Mouse (Mus musculus) stomach, embryonic 14.5 days (tissue): ENCODE measurements around the gene Clec4b2. TPM values are rescaled to one million over a fixed set of nuclear protein-coding genes. Genes with fewer than 3 reads are reported as not detected.
"Not testable (repeated sequence)": the region's sequence is repeated elsewhere in the genome, so short reads cannot be mapped to it uniquely, and the experiment has no call there.

Experiments used
- ATAC-seq: fragments of 200-750 bp; cut with Nextera tagmentation; 2 replicates; pipeline ENCODE4 v1.8.0; 2017; ENCODE audit warnings: low read depth, moderate TSS enrichment; ENCODE audit not compliant: insufficient number of reproducible peaks, insufficient read depth, low FRiP score
- H3K27ac ChIP-seq: fragments of 300-500 bp; sonication (generic); 2 replicates; pipeline ENCODE4 v1.5.1; 2014; ENCODE audit warnings: mild to moderate bottlenecking, low read length, moderate library complexity, mixed read lengths
- H3K27me3 ChIP-seq: fragments of 300-500 bp; sonication (generic); 2 replicates; pipeline ENCODE4 v1.6.1; 2014; ENCODE audit warnings: low read length, control low read depth, mixed read lengths; ENCODE audit not compliant: control insufficient read depth, insufficient read depth
- H3K36me3 ChIP-seq: fragments of 300-500 bp; sonication (generic); 2 replicates; pipeline ENCODE4 v1.6.1; 2014; ENCODE audit warnings: mild to moderate bottlenecking, control low read depth, low read length, moderate library complexity, mixed read lengths; ENCODE audit not compliant: control insufficient read depth, insufficient read depth
- H3K4me1 ChIP-seq: fragments of 300-500 bp; sonication (generic); 2 replicates; pipeline ENCODE4 v1.6.1; 2014; ENCODE audit warnings: low read length, control low read depth, mixed read lengths; ENCODE audit not compliant: control insufficient read depth, insufficient read depth
- H3K4me2 ChIP-seq: fragments of 300-500 bp; sonication (generic); replicated peaks from 2 replicates; pipeline ENCODE4 v1.6.1; 2014; ENCODE audit warnings: low read depth, low read length, control low read depth
- H3K4me3 ChIP-seq: fragments of 300-500 bp; sonication (generic); 2 replicates; pipeline ENCODE4 v1.5.1; 2014; ENCODE audit warnings: low read depth, low read length, control low read depth
- H3K9ac ChIP-seq: fragments of 300-500 bp; sonication (generic); replicated peaks from 2 replicates; pipeline ENCODE4 v1.6.1; 2014; ENCODE audit warnings: low read depth, mild to moderate bottlenecking, control low read depth, low read length, moderate library complexity, mixed read lengths
- H3K9me3 ChIP-seq: fragments of 300-500 bp; sonication (generic); 2 replicates; pipeline ENCODE4 v1.6.1; 2016; ENCODE audit warnings: low read depth, low read length, control low read depth; ENCODE audit not compliant: control insufficient read depth
- WGBS: fragments of 180-500 bp; shearing (Covaris S2); extraction: QIAGEN DNeasy Blood & Tissue Kit; methylation state at CpG from one replicate; pipeline ENCODE4 v1.1.7; 2014; 5-methylcytosine and 5-hydroxymethylcytosine counted together
- polyA plus RNA-seq: library from polyadenylated mRNA; unstranded; fragments of >200 nt; fragmentation: Nextera tagmentation; extraction: Ambion mirVana; gene quantifications from 2 replicates; pipeline ENCODE4 v1.2.1, GENCODE M21; 2014

The Clec4b2 gene
- not detected in 2 replicates for polyA plus RNA-seq

DNA sequence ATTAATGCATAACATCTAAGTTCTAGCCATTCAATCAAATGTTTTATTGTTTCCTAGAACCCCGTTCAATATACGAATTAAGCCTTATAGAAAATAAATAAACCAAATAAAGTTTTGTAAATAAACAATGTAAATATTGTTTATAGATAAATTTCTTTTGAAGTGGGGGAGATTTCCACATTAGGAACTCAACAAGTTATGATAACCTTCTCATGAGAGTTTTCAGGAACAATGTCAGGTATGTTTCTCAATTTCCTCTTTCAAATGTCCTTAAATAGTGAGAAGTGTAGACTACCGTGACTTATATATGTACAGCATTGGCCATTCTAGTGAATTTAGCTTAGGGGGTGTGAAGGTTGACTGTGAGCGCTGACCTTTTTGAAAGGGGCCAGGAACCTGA, at the start of gene Clec4b2:
Gene Clec4b2 (plus strand): TSS at position 301 of the 400 bp plus-strand sequence.
- 85% methylated on average over 4 of the region's 4 CpGs for WGBS
- ATAC-seq = no peak
- Histone ChIP-seq H3K36me3 (no peaks in the 10 kb centered on the region), H3K4me2 (no peak within 1 kb of the TSS), H3K4me3 (no peak within 1 kb of the TSS), H3K27me3 (no peaks in the 10 kb centered on the region), H3K27ac (no peak within 1 kb of the TSS), H3K9ac (no peak within 1 kb of the TSS), H3K9me3 (no peaks in the 10 kb centered on the region), H3K4me1 (no peaks in the 10 kb centered on the region)

- no peaks in the 10 kb centered on the region for H3K27me3 ChIP-seq
- no peaks in the 10 kb centered on the region for H3K9me3 ChIP-seq
- no peaks in the 10 kb centered on the region for H3K4me1 ChIP-seq
- H3K4me3 ChIP-seq = no peak overlapping the region
- no peak for ATAC-seq
- no peaks in the 10 kb centered on the region for H3K36me3 ChIP-seq
- 71% methylated on average over 3 of the region's 3 CpGs for WGBS
- H3K27ac ChIP-seq = no peak overlapping the region
- H3K4me2 ChIP-seq = no peak overlapping the region
- H3K9ac ChIP-seq = no peak overlapping the region
These were observed 49.5 kb upstream of the Clec4b2 start for GRCm38 (mm10) chr6:123123195-123123594.

GRCm38 (mm10) chr6:123127173-123127572, 45.5 kb upstream of the Clec4b2 start:
- Histone ChIP-seq H3K9me3 (no peaks in the 10 kb centered on the region), H3K36me3 (no peaks in the 10 kb centered on the region), H3K27me3 (no peaks in the 10 kb centered on the region), H3K4me3 (no peak overlapping the region), H3K4me1 (no peaks in the 10 kb centered on the region), H3K27ac (no peak overlapping the region), H3K9ac (no peak overlapping the region), H3K4me2 (no peak overlapping the region)
- 52% methylated on average over 1 of the region's 1 CpGs for WGBS
- ATAC-seq = no peak

GRCm38 (mm10) chr6:123137766-123138526, 34.7 kb upstream of the Clec4b2 start:
- not testable (repeated sequence) for H3K36me3 ChIP-seq, H3K9me3 ChIP-seq, H3K4me2 ChIP-seq, H3K9ac ChIP-seq, H3K4me1 ChIP-seq, H3K27ac ChIP-seq, ATAC-seq, H3K4me3 ChIP-seq, H3K27me3 ChIP-seq
- 68% methylated on average over 29 of the region's 29 CpGs for WGBS

GRCm38 (mm10) chr6:123170106-123170505, 2.6 kb upstream of the Clec4b2 start:
- H3K27me3 ChIP-seq = no peaks in the 10 kb centered on the region
- H3K36me3 ChIP-seq = no peaks in the 10 kb centered on the region
- H3K4me1 ChIP-seq = no peaks in the 10 kb centered on the region
- H3K27ac ChIP-seq = no peak overlapping the region
- H3K9ac ChIP-seq = no peak overlapping the region
- H3K9me3 ChIP-seq = no peaks in the 10 kb centered on the region
- no peak overlapping the region for H3K4me2 ChIP-seq
- no peak for ATAC-seq
- no peak overlapping the region for H3K4me3 ChIP-seq
- 68% methylated on average over 1 of the region's 1 CpGs for WGBS

DNA sequence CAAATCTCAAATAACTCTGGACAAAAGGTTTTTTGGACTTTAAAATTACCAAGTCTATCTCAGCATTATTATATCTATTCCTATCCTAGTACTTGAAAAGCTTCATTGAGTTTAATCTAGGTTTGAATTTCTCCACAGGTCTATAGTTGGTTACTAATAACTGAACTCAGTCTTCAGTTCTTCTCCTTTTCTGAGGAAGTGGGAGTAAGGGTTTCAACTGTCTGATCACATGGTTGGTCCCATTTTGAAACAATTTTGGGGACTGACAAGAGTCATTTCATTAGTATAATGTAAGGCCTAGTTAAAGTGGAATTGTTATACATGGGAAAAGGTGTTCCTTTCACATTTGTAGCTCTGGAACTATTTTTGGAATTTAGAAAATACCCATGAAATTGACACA, 1.7 kb upstream of the Clec4b2 start:
- no peak overlapping the region for H3K9ac ChIP-seq
- H3K27me3 ChIP-seq = no peaks in the 10 kb centered on the region
- no peak overlapping the region for H3K27ac ChIP-seq
- no peaks in the 10 kb centered on the region for H3K36me3 ChIP-seq
- no peaks in the 10 kb centered on the region for H3K4me1 ChIP-seq
- no peak overlapping the region for H3K4me3 ChIP-seq
- no peaks in the 10 kb centered on the region for H3K9me3 ChIP-seq
- no peak overlapping the region for H3K4me2 ChIP-seq
- no peak for ATAC-seq

DNA sequence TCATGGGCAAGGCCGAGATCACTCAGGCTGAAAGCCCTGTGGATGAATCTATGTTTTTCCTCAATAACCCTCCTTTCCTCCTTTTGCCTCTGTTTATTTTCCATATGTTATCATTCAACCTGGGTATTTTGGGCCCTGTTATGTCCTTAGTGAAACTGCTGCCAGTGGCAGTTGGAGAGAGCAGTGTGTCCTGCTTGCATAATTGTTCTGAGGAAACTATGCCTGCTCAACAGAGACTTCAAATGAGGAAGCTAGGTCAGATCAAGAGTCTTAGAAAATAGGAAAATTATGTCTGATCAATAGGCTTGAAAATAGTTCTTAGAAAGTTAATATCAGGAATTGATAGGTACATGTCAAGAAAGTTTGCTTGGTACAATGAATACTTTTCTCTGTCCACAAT, 2.9 kb downstream of the Clec4b2 start:
- WGBS = 79% methylated on average over 1 of the region's 1 CpGs
- Histone ChIP-seq H3K27ac (no peak overlapping the region), H3K36me3 (no peaks in the 10 kb centered on the region), H3K4me2 (no peak overlapping the region), H3K9me3 (no peaks in the 10 kb centered on the region), H3K4me1 (no peaks in the 10 kb centered on the region), H3K9ac (no peak overlapping the region), H3K27me3 (no peaks in the 10 kb centered on the region), H3K4me3 (no peak overlapping the region)
- no peak for ATAC-seq

DNA sequence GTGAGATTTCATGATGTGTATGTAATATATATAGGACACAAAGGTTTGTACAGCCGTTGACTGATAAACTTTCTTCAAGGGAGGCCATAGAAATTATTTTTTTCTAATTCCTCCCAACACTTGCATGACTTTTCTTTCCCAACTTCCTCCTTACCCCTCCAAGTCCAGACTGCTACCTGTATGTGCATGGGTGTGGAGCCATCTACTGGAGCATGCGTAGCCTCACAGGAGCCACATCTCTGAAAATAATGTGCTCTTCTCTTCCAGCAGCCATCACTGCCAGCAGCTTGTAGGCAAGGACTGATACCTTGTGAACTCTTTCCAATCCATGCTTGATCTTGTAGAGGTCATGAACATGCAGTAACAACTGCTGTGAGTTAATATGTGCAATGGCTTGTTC, 12.2 kb downstream of the Clec4b2 start:
- H3K9ac ChIP-seq, H3K36me3 ChIP-seq, H3K9me3 ChIP-seq, H3K27ac ChIP-seq, H3K4me1 ChIP-seq, ATAC-seq, H3K4me2 ChIP-seq, H3K27me3 ChIP-seq, H3K4me3 ChIP-seq: not testable (repeated sequence)
- 75% methylated on average over 2 of the region's 2 CpGs for WGBS
